Mouse (Mus musculus): Measurements from ENCODE around the gene Frmpd2. TPM values are rescaled to one million over a fixed set of nuclear protein-coding genes. Genes with fewer than 3 reads are reported as not detected.

The Frmpd2 gene
- polyA plus RNA-seq, 1 experiment from 2014 or later: not detected

DNA sequence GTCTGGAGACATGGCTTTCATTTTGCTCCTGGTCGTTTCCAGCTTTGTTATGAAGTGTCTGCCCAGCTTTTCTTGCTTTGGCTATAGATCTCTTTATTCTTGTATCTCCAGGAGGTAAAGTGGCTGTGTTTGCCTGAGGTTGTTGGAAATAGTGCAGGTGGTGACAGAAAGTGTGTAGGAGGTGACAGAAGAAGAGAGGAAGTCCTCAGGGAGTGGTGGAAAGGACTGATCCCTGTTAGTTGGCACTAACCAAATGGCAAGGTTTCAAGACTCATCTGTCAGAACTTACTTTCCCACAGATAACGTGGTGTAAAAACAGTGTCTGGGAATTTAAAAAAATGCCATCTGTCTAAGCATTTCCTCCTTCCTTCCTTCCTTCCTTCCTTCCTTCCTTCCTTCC lies 3.0 kb downstream of the Frmpd2 start:
- no peaks in the 10 kb centered on the region for H3K36me3 ChIP-seq
- DNase-seq (ENCODE audit: low spot score): no peak
- peaks cover 20% of the 10 kb centered on the region for H3K4me1 ChIP-seq
- H3K9me3 ChIP-seq (replicated peaks): no peaks in the 10 kb centered on the region
- WGBS: 82% methylated on average over 2 of the region's 2 CpGs
- no peak overlapping the region for H3K4me3 ChIP-seq
- no peaks in the 10 kb centered on the region for H3K27me3 ChIP-seq (ENCODE audit: low read depth, poor library complexity, severe bottlenecking)
- H3K27ac ChIP-seq (replicated peaks): no peak overlapping the region

DNA sequence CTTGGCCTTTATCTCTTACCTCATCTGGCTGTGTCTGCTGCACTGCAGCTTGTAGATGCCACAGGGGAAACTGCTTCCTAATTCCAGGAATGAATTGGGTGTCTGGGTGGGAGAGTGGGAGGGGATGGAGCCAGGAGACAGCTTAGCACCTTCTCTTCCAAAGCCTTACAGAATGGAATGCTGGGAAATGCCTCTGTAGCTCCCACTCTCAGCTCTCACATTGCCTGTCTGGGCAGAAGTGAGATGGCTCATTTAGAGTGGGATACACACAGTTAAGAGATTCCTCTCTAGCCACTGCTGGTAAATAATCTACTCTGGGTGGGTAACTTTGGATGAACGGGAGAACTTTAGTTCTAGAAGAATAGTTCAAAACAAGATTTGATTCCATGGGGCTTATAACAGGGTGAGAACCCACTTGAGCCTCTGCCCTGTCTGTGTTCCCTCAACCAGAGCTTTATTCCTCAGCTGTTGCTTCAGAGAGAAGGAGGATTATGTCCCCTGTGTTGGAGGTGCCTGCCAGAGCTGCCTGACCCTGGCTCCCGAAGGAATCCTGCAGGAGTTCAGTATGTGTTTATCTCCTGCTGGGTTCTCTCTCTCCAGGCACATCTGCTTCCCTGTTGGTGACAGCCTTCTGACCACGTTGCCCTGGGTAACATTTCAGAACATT lies 4.7 kb downstream of the Frmpd2 start:
- Histone ChIP-seq H3K9me3 (replicated peaks) (no peaks in the 10 kb centered on the region), H3K36me3 (no peaks in the 10 kb centered on the region)
- WGBS: 4% methylated on average over 3 of the region's 3 CpGs

DNA sequence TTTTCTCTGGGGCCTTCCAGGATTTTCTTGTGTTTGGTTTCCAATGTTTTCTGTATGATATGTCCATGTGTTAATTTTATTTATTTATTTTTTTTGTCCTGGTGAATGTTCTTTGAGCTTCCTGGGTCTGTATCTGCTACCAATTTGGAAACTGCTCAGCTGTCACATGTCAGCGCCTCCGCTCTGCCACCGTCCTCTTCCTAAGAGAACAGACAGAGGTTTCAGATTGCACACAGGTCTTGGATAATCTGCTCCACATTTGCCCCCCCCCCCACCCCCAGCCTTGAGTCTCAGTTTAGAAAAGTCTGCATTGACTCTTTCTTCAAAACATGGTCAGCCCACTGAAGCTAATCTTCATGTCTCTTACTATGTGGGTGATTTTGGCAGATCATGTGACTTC lies 10.5 kb downstream of the Frmpd2 start:
- no peaks in the 10 kb centered on the region for H3K27me3 ChIP-seq (ENCODE audit: low read depth, poor library complexity, severe bottlenecking)
- no peak for DNase-seq (ENCODE audit: low spot score)
- no peak overlapping the region for H3K27ac ChIP-seq (replicated peaks)
- peaks cover 9% of the 10 kb centered on the region; the same call in 1 of the 2 replicates for H3K4me1 ChIP-seq
- no peaks in the 10 kb centered on the region for H3K36me3 ChIP-seq
- no peak overlapping the region for H3K4me3 ChIP-seq
- H3K9me3 ChIP-seq (replicated peaks): no peaks in the 10 kb centered on the region
- 54% methylated on average over 3 of the region's 3 CpGs for WGBS

More for the DNA sequence above, 4.7 kb downstream of the Frmpd2 start:
- no peak for DNase-seq (ENCODE audit: low spot score)
- Histone ChIP-seq H3K27me3 (ENCODE audit: low read depth, poor library complexity, severe bottlenecking) (no peaks in the 10 kb centered on the region), H3K27ac (replicated peaks) (no peak overlapping the region; the same call in 1 of the 2 replicates), H3K4me3 (no peak overlapping the region), H3K4me1 (peaks cover 16% of the 10 kb centered on the region)

DNA sequence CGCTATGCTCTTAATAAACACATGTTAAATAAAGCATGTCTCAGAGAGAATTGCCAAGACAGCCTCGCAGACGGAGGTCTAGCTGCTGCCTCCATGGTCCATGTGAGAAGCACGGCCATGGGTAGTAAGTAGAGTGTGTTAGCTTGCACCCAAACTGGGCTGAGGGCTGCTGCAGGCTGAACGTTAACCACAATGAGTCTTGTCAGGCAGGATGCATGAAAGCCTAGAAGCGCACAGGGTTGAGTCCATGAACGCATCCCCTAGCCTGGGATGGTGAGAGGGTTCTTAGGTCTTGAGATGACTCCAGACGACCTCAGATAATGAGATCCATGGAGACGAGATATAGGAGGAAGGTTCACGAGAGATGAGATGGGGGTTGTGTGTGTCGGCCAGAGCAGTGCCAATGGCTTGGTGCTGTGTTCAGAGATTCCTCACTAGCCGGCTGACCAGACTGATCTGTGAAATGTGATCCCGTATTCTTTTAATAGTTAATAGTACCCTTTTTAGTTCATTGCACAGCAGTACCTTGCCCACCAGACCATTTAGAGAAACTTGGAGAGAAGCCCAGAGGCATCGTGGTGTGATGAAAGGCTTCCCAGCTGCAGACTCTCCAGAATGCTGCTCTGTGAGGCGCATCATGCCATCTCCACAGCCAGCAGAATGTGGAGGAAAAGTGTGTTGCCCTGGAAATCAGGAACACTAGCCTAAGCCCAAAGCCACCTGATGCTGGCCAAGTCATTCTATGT lies 16.5 kb downstream of the Frmpd2 start:
- Histone ChIP-seq H3K27ac (replicated peaks) (no peak overlapping the region), H3K36me3 (no peaks in the 10 kb centered on the region)
- 82% methylated on average over 15 of the region's 15 CpGs for WGBS

DNA sequence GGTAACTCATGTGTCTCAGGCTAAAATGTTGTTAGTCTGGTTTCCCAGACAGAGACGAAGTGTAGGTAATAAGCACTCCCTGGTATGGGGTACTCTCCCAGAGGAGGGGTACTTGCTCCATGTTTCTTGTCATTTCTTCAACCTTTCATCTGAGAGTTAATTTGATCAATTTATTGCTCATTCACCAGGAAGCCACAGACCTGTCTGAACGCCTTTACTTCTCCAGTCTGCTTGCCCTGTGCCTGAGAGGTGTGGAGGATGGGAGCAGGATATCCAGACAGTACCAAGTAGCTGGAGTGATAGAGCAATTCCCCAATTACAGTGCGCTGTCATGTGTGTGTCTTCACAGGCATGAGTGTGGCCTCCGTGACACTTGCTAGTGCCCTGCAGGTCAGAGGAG lies 23.7 kb downstream of the Frmpd2 start:
- no peaks in the 10 kb centered on the region for H3K9me3 ChIP-seq (replicated peaks)
- H3K4me1 ChIP-seq: peaks cover 6% of the 10 kb centered on the region; the same call in 1 of the 2 replicates
- no peak overlapping the region for H3K27ac ChIP-seq (replicated peaks)
- no peaks in the 10 kb centered on the region for H3K36me3 ChIP-seq
- no peaks in the 10 kb centered on the region for H3K27me3 ChIP-seq (ENCODE audit: low read depth, poor library complexity, severe bottlenecking)
- H3K4me3 ChIP-seq: no peak overlapping the region
- no peak for DNase-seq (ENCODE audit: low spot score)
- WGBS: 71% methylated on average over 4 of the region's 4 CpGs

More for the DNA sequence above, 16.5 kb downstream of the Frmpd2 start:
- no peak for DNase-seq (ENCODE audit: low spot score)
- Histone ChIP-seq H3K27me3 (ENCODE audit: low read depth, poor library complexity, severe bottlenecking) (no peaks in the 10 kb centered on the region), H3K9me3 (replicated peaks) (no peaks in the 10 kb centered on the region), H3K4me1 (peaks cover 9% of the 10 kb centered on the region; the same call in 1 of the 2 replicates), H3K4me3 (no peak overlapping the region)

DNA sequence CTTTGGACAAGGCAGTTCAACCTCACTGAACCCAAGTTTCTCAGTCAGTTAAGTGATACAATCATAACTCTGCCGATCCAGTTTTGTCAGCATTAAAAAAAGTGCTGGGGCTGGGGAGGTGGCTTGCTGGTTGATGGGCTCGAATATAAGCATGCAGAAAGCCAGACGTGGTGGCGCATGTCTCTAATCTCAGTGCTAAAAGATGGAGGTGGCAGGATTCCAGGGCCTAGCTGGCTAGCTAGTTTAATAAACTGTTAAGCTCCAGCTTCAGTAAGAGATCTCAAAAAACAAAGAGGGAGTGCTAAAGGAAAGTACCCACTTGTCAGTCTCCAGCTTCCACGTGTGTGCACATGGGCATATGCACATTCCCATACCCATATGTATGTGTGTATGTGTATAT lies 25.9 kb downstream of the Frmpd2 start:
- H3K27ac ChIP-seq (replicated peaks): no peak overlapping the region
- WGBS: 89% methylated on average over 5 of the region's 5 CpGs
- no peaks in the 10 kb centered on the region for H3K9me3 ChIP-seq (replicated peaks)
- DNase-seq (ENCODE audit: low spot score): no peak
- no peak overlapping the region for H3K4me3 ChIP-seq
- no peaks in the 10 kb centered on the region for H3K27me3 ChIP-seq (ENCODE audit: low read depth, poor library complexity, severe bottlenecking)
- H3K4me1 ChIP-seq: peaks cover 6% of the 10 kb centered on the region; the same call in 1 of the 2 replicates
- no peaks in the 10 kb centered on the region for H3K36me3 ChIP-seq

DNA sequence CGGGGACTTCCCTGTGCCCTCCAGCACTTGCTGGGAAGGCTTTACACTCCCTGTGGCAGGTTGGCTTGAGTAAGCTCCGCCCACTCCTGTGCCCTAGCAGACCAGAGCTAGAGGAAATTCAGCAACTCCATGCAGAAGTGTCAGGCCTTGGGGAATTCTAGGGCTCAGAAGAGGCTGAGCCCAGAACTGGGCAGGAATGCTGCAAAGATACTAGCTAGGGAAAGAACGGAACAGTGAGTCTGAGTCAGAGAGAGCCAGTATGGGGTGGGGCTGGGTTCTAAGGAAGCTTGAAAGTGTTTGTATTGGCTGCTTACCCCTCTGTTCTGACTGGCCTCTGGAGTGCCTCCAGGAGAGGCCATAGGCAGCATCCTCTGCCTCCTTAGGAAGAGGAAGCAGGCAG lies 27.4 kb downstream of the Frmpd2 start:
- Histone ChIP-seq H3K27ac (replicated peaks) (no peak overlapping the region), H3K9me3 (replicated peaks) (no peaks in the 10 kb centered on the region), H3K4me1 (peaks cover 6% of the 10 kb centered on the region; the same call in 1 of the 2 replicates), H3K36me3 (no peaks in the 10 kb centered on the region), H3K27me3 (ENCODE audit: low read depth, poor library complexity, severe bottlenecking) (no peaks in the 10 kb centered on the region), H3K4me3 (no peak overlapping the region)
- no peak for DNase-seq (ENCODE audit: low spot score)
- WGBS: 72% methylated on average over 3 of the region's 3 CpGs

DNA sequence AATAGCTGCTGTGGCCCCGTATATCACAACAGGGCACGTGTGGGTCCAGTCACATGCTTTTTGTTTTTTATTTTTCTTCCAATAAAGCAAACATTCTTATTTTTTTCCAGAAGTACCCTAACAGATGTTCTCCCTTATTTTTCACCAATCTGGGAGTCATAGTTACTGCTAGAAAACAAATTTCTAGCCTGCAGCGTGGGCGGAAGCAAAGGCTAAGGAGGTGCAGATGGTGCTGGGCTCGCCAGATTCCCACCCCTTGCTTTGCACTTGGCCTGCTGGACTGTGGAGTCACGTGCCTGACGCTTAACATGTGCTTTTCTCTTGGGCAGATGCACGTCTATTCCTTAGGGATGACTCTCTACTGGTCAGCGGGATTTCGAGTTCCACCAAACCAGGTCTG lies 29.1 kb downstream of the Frmpd2 start:
- Histone ChIP-seq H3K4me3 (no peak overlapping the region), H3K27me3 (ENCODE audit: low read depth, poor library complexity, severe bottlenecking) (no peaks in the 10 kb centered on the region), H3K27ac (replicated peaks) (no peak overlapping the region), H3K9me3 (replicated peaks) (no peaks in the 10 kb centered on the region), H3K36me3 (no peaks in the 10 kb centered on the region), H3K4me1 (no peaks in the 10 kb centered on the region)
- no peak for DNase-seq (ENCODE audit: low spot score)
- WGBS: 83% methylated on average over 10 of the region's 10 CpGs

DNA sequence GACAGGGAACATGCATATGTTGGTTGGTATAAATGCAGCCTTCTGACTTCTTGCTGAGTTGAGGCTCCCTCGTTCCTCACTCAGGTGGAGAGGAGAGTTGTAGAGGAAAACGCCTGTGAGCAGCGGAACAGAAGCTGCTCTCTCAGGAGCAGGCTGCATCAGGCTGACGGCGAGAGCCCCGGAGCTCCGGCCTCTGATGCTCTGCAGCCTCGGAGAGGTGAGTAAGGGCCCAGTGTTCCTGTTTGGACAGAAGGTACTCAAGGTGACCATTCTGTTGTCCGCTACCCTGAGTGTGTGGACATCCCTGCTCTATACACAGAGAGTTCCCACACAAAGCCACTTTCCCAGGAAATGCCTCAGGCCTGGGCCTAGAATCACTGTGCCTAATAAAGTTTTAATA lies 31.8 kb downstream of the Frmpd2 start:
- no peaks in the 10 kb centered on the region for H3K4me1 ChIP-seq
- H3K9me3 ChIP-seq (replicated peaks): no peaks in the 10 kb centered on the region
- H3K4me3 ChIP-seq: no peak overlapping the region
- DNase-seq (ENCODE audit: low spot score): no peak
- H3K36me3 ChIP-seq: no peaks in the 10 kb centered on the region
- no peak overlapping the region for H3K27ac ChIP-seq (replicated peaks)
- H3K27me3 ChIP-seq (ENCODE audit: low read depth, poor library complexity, severe bottlenecking): no peaks in the 10 kb centered on the region
- 87% methylated on average over 9 of the region's 9 CpGs for WGBS

DNA sequence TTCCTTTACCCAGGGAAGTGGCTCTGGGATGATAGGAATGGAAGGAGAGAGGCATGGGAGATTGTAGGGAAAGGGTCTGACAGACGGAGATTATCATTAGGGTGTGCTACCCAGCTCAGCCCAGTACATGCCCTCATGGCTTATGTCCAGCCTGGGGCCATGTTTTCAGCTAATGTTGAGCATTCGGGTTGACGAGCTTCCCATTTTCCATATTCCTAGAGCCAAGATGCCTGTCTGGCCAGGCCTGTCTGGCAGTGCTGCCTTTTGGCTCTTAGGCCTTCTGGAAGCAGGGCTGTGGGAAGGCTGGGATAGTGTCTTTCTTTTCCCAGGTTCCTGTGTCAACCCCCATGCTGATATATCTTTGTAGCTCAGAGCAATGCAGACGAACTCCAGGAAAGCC lies 35.2 kb downstream of the Frmpd2 start:
- no peak overlapping the region for H3K27ac ChIP-seq (replicated peaks)
- H3K4me3 ChIP-seq: no peak overlapping the region
- 79% methylated on average over 4 of the region's 4 CpGs for WGBS
- H3K36me3 ChIP-seq: no peaks in the 10 kb centered on the region
- DNase-seq (ENCODE audit: low spot score): no peak
- no peaks in the 10 kb centered on the region for H3K27me3 ChIP-seq (ENCODE audit: low read depth, poor library complexity, severe bottlenecking)
- no peaks in the 10 kb centered on the region for H3K9me3 ChIP-seq (replicated peaks)
- no peaks in the 10 kb centered on the region for H3K4me1 ChIP-seq

DNA sequence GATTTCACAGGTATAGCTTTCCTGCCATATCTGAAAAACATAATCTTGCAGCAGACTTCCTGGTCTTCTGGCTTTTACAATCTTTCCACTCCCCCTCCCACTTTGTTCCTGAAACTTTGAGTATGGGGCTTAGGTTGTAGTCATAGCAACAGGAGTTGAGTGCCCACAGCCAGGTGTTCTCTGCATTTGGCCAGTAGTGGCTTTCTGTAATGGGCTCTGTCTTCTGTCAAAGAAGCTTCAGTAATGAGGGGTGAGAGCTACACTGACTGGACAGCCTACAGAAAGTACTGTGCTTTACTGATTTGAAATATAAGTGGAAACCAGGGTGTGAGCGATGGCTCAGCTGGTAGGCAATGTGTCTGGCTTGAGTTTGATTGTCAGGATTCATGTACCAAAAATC lies 37.2 kb downstream of the Frmpd2 start:
- Histone ChIP-seq H3K4me1 (no peaks in the 10 kb centered on the region), H3K27me3 (ENCODE audit: low read depth, poor library complexity, severe bottlenecking) (no peaks in the 10 kb centered on the region), H3K4me3 (no peak overlapping the region), H3K9me3 (replicated peaks) (no peaks in the 10 kb centered on the region), H3K27ac (replicated peaks) (no peak overlapping the region), H3K36me3 (no peaks in the 10 kb centered on the region)
- DNase-seq (ENCODE audit: low spot score): no peak
- WGBS: 95% methylated on average over 1 of the region's 1 CpGs

DNA sequence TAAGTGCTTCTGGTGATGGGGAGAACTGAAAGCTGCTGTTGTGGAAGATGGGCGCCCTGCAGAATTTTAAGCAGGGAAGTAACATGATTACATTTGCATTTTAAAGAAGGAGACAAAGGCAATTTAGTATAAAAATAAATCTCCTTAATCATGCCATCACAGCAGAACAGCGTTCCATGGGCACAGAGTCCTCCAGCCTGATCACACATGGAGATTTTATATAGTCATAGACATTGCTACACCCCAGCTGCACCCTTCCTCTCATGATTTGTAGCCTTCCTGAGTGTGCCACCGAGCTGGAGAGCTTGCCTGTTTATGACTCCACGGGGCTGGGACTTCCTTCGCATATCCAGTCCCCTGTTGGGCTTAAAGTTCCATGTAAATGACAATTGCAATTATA lies 42.4 kb downstream of the Frmpd2 start:
- Histone ChIP-seq H3K36me3 (no peaks in the 10 kb centered on the region), H3K27me3 (ENCODE audit: low read depth, poor library complexity, severe bottlenecking) (no peaks in the 10 kb centered on the region), H3K9me3 (replicated peaks) (no peaks in the 10 kb centered on the region), H3K27ac (replicated peaks) (no peak overlapping the region), H3K4me1 (no peaks in the 10 kb centered on the region), H3K4me3 (no peak overlapping the region)
- DNase-seq (ENCODE audit: low spot score): no peak
- 77% methylated on average over 5 of the region's 5 CpGs for WGBS

DNA sequence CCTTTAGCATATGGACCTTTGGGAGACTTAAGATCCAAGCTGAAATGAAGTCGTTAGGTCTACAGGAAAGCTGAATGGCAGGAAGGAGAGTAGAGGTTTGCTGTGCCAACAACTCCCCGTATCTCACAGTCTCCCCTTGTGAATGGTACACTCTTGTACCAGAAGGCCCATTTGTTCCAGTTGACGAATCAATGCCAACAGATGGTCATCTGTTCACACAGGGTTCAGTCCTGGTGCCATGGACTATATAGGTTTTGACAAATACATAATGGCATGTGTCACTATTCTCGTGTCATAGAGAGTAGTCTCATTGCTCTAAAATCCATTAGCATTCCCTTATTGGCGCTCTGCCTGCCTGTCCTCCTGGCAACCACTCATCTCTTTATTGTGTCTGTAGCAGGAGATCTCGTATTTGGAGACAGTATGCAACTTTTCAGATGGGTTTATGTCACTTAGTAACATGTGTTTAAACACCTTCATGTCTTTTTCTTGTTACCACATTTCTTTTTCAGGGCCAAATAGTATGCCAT lies 43.3 kb downstream of the Frmpd2 start:
- Histone ChIP-seq H3K9me3 (replicated peaks) (no peaks in the 10 kb centered on the region), H3K4me1 (no peaks in the 10 kb centered on the region), H3K27me3 (ENCODE audit: low read depth, poor library complexity, severe bottlenecking) (no peaks in the 10 kb centered on the region), H3K27ac (replicated peaks) (no peak overlapping the region), H3K4me3 (no peak overlapping the region), H3K36me3 (no peaks in the 10 kb centered on the region)
- DNase-seq (ENCODE audit: low spot score): no peak
- WGBS: 80% methylated on average over 6 of the region's 6 CpGs
